Mouse (Mus musculus) hindbrain, embryonic 12.5 days (tissue): ENCODE results near the gene Vmn2r59. TPM values are rescaled to one million over a fixed set of nuclear protein-coding genes. Genes with fewer than 3 reads are reported as not detected.
"Not testable (repeated sequence)": the region's sequence is repeated elsewhere in the genome, so short reads cannot be mapped to it uniquely, and the experiment has no call there.

ENCODE experiments used
- ATAC-seq: fragments of 200-750 bp; cut with Nextera tagmentation; 2 replicates; pipeline ENCODE4 v1.8.0; 2017; ENCODE audit warnings: moderate TSS enrichment; ENCODE audit not compliant: low FRiP score
- H3K27ac ChIP-seq: fragments of 300-500 bp; sonication (generic); 2 replicates; pipeline ENCODE4 v1.5.1; 2016; ENCODE audit warnings: mild to moderate bottlenecking
- H3K27me3 ChIP-seq: fragments of 300-500 bp; sonication (generic); 2 replicates; pipeline ENCODE4 v1.6.1; 2016; ENCODE audit warnings: mild to moderate bottlenecking
- H3K36me3 ChIP-seq: fragments of 300-500 bp; sonication (generic); 2 replicates; pipeline ENCODE4 v1.6.1; 2016; ENCODE audit warnings: mild to moderate bottlenecking
- H3K4me1 ChIP-seq: fragments of 300-500 bp; sonication (generic); 2 replicates; pipeline ENCODE4 v1.6.1; 2016
- H3K4me2 ChIP-seq: fragments of 300-500 bp; sonication (generic); replicated peaks from 2 replicates; pipeline ENCODE4 v1.6.1; 2016; ENCODE audit warnings: mild to moderate bottlenecking
- H3K4me3 ChIP-seq: fragments of 300-500 bp; sonication (generic); 2 replicates; pipeline ENCODE4 v1.5.1; 2016; ENCODE audit warnings: mild to moderate bottlenecking
- H3K9ac ChIP-seq: fragments of 300-500 bp; sonication (generic); 2 replicates; pipeline ENCODE4 v1.6.1; 2016; ENCODE audit warnings: mild to moderate bottlenecking, moderate library complexity
- H3K9me3 ChIP-seq: fragments of 300-500 bp; sonication (generic); replicated peaks from 2 replicates; pipeline ENCODE4 v1.6.1; 2016; ENCODE audit warnings: mild to moderate bottlenecking
- whole genome bisulfite sequencing: fragments of 180-500 bp; shearing (Covaris S2); methylation state at CpG from one replicate; pipeline ENCODE4 v1.1.7; 2016; 5-methylcytosine and 5-hydroxymethylcytosine counted together
- polyA plus RNA-seq: library from polyadenylated mRNA; unstranded; fragments of >200 nt; fragmentation: Nextera tagmentation; extraction: Ambion mirVana; gene quantifications from 2 replicates; pipeline ENCODE4 v1.2.1, GENCODE M21; 2016

The Vmn2r59 gene
- not detected in 2 replicates for polyA plus RNA-seq

DNA sequence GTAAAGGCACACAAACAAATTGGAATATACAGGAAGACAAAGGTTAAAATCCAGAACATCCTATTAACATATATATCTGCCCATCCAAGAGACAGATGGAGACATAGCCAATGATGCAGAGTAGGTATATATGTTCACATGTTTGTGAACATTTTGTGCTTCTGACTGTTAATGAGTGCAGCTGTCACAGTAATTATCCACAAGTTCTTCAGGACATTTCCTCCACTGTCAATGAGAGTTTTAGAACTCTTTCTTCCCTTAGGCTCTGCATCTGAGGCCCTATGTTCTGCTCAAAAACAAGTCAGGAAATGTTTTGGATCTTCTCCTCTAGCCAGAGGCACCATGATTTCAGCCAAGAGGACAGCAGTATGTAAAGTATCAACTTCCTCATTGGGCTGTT, at the start of gene Vmn2r59:
Vmn2r59 (minus strand) TSS at position 101 of the 400 bp plus-strand sequence.
- H3K9me3 ChIP-seq: peaks cover 7% of the 10 kb centered on the region; the same call in 1 of the 2 replicates
- no peaks in the 10 kb centered on the region for H3K4me1 ChIP-seq
- no peak within 1 kb of the TSS for H3K4me2 ChIP-seq
- H3K27me3 ChIP-seq: no peaks in the 10 kb centered on the region
- H3K36me3 ChIP-seq: no peaks in the 10 kb centered on the region
- no peak within 1 kb of the TSS for H3K4me3 ChIP-seq
- H3K27ac ChIP-seq: no peak within 1 kb of the TSS
- no peak within 1 kb of the TSS for H3K9ac ChIP-seq
- no peak for ATAC-seq

GRCm38 (mm10) chr7:42107470-42107869, 48.6 kb upstream of the Vmn2r59 start, which contains the start of gene Vmn2r60:
Gene Vmn2r60 (plus strand): TSS chr7:42107770.
- Histone ChIP-seq H3K9ac (no peak within 1 kb of the TSS), H3K9me3 (peaks cover 9% of the 10 kb centered on the region; the same call in 1 of the 2 replicates), H3K4me3 (no peak within 1 kb of the TSS), H3K36me3 (no peaks in the 10 kb centered on the region), H3K4me1 (no peaks in the 10 kb centered on the region), H3K27ac (no peak within 1 kb of the TSS), H3K4me2 (no peak within 1 kb of the TSS), H3K27me3 (no peaks in the 10 kb centered on the region)
- ATAC-seq: no peak
- 78% methylated on average over 2 of the region's 2 CpGs for WGBS

DNA sequence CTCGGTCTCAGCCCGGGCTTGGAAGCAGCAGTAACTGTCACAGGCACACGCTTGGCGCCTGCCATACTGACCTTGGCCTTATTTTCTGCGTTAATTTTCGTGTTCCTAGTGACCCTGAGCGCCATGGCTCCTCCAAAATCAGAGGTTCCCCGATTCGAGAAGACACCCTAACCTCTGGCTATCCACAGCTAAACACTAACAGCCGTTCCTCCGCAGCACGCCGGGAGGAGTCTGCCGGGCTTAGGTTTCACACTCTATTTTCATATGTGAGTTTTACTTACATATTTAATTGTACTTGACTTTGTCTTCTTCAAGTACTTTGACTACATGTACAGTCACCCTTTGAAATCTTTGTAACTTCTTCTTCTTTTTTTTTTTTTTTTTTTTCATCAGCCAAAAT, 48.2 kb upstream of the Vmn2r59 start:
- WGBS: 80% methylated on average over 14 of the region's 14 CpGs
- H3K4me2 ChIP-seq, H3K4me3 ChIP-seq, H3K4me1 ChIP-seq, H3K27ac ChIP-seq, H3K27me3 ChIP-seq, ATAC-seq, H3K9ac ChIP-seq, H3K9me3 ChIP-seq, H3K36me3 ChIP-seq: not testable (repeated sequence)

Other genes starting within 250 kb of the Vmn2r59 start
- not detected in 2 replicates for gene Vmn2r58, start 186.3 kb downstream of the Vmn2r59 start, polyA plus RNA-seq
- not detected in 2 replicates for gene Vmn2r60, start 48.7 kb upstream of the Vmn2r59 start, polyA plus RNA-seq
- not detected in 2 replicates for gene Vmn2r61, start 201.0 kb upstream of the Vmn2r59 start, polyA plus RNA-seq